In genomic region chr13:96507541-96507940, GRCm38 (mm10) we compare ENCODE assay signal across 27 mouse cellular contexts. TPM values are rescaled to one million over a fixed set of nuclear protein-coding genes. Genes with fewer than 3 reads are reported as not detected.
A peak's percentile ranks its signal among the peaks of the same experiment; 100 is the strongest.
DNase-seq lines count a peak whose midpoint lies in the region; ATAC-seq and TF ChIP-seq lines count a peak whose summit lies in the region.
"Had no signal": no experiment of that assay in that cellular context is flagged by ENCODE, and none has a peak within 500 bp of the region (broad histone marks: within the 10 kb centered on the region; RNA-seq: fewer than 3 reads in every experiment).

No protein-coding gene starts in this region.

- TF ChIP-seq CTCF in lung, embryonic 14.5 days (IDR thresholded peaks at IDR 0.05; ENCODE audit: low read depth), result no peak

- peaks cover 4% of the 10 kb centered on the region; the same call in 1 of the 2 replicates for H3K36me3 ChIP-seq in lung, embryonic 14.5 days (ENCODE audit: insufficient read depth)
- H3K36me3 ChIP-seq in lung, embryonic 16.5 days (ENCODE audit: control insufficient read depth, insufficient read depth, low read length), result no peaks in the 10 kb centered on the region
- H3K36me3 ChIP-seq: embryonic facial prominence, embryonic 12.5 days; forebrain, embryonic 15.5 days had no signal

- no peak overlapping the region for H3K9ac ChIP-seq in lung, embryonic 14.5 days
- no peak overlapping the region for H3K9ac ChIP-seq in lung, embryonic 16.5 days (ENCODE audit: low read length)
- H3K9ac ChIP-seq: embryonic facial prominence, embryonic 12.5 days; forebrain, embryonic 13.5 days; forebrain, embryonic 15.5 days had no signal

- 58% methylated on average over 4 of the region's 4 CpGs for WGBS in lung, embryonic 14.5 days
- WGBS in lung, embryonic 16.5 days, result 60% methylated on average over 4 of the region's 4 CpGs

- peak; percentile 71 for DNase-seq in lung, embryonic 14.5 days
- no peak for DNase-seq in lung, postnatal 14 days
- no peak for DNase-seq in lung, postnatal 4 days
- peak; percentile 32 for DNase-seq in lung, postnatal 10 days
- no peak for DNase-seq in lung, postnatal 36 days
- DNase-seq: adrenal gland, adult 8-10 months; adrenal gland, postnatal 14 days; adrenal gland, postnatal 36 days; B cell, adult 2 months; cerebellum, adult 11-12 months; cerebellum, adult 2 months; cerebellum, adult 9-10 months; cerebellum, postnatal 10 days; cerebellum, postnatal 25 days had no signal

- no peak overlapping the region for H3K27ac ChIP-seq in lung, embryonic 14.5 days (ENCODE audit: low read depth)
- no peak overlapping the region for H3K27ac ChIP-seq in lung, embryonic 16.5 days (ENCODE audit: low read length)
- H3K27ac ChIP-seq: embryonic facial prominence, embryonic 10.5 days; embryonic facial prominence, embryonic 12.5 days; forebrain, embryonic 13.5 days; forebrain, embryonic 15.5 days had no signal

- H3K4me1 ChIP-seq in lung, embryonic 14.5 days (ENCODE audit: insufficient read depth), result peaks cover 4% of the 10 kb centered on the region; the same call in 1 of the 2 replicates
- peaks cover 6% of the 10 kb centered on the region for H3K4me1 ChIP-seq in lung, embryonic 16.5 days (replicated peaks; ENCODE audit: control insufficient read depth, insufficient read depth, low read length)
- H3K4me1 ChIP-seq: embryonic facial prominence, embryonic 10.5 days; embryonic facial prominence, embryonic 12.5 days; forebrain, embryonic 13.5 days; forebrain, embryonic 15.5 days had no signal

- no peak overlapping the region for H3K4me3 ChIP-seq in lung, embryonic 14.5 days (ENCODE audit: low read depth, low read length)
- no peak overlapping the region for H3K4me3 ChIP-seq in lung, embryonic 16.5 days (ENCODE audit: low read length)
- H3K4me3 ChIP-seq: embryonic facial prominence, embryonic 10.5 days; embryonic facial prominence, embryonic 12.5 days; forebrain, embryonic 13.5 days; forebrain, embryonic 15.5 days had no signal

- no peak overlapping the region for H3K4me2 ChIP-seq in lung, embryonic 14.5 days
- no peak overlapping the region for H3K4me2 ChIP-seq in lung, embryonic 16.5 days (ENCODE audit: low read depth, low read length)
- H3K4me2 ChIP-seq: embryonic facial prominence, embryonic 12.5 days; forebrain, embryonic 13.5 days; forebrain, embryonic 15.5 days had no signal

- H3K27me3 ChIP-seq in lung, embryonic 14.5 days (ENCODE audit: insufficient read depth, low read length), result no peaks in the 10 kb centered on the region
- H3K27me3 ChIP-seq in lung, embryonic 16.5 days (ENCODE audit: control insufficient read depth, insufficient read depth, low read depth, low read length), result no peaks in the 10 kb centered on the region
- H3K27me3 ChIP-seq: CH12.LX; embryonic facial prominence, embryonic 12.5 days; forebrain, embryonic 13.5 days; forebrain, embryonic 15.5 days; Patski had no signal

- H3K9me3 ChIP-seq in lung, embryonic 14.5 days (ENCODE audit: low read depth, low read length), result no peaks in the 10 kb centered on the region
- H3K9me3 ChIP-seq in lung, embryonic 16.5 days (ENCODE audit: control insufficient read depth, low read length), result no peaks in the 10 kb centered on the region
- H3K9me3 ChIP-seq: embryonic facial prominence, embryonic 10.5 days; embryonic facial prominence, embryonic 12.5 days; forebrain, embryonic 13.5 days; forebrain, embryonic 15.5 days; G1E had no signal

- no peak; the same call in 1 of the 2 replicates for ATAC-seq in lung, embryonic 14.5 days (ENCODE audit: insufficient read depth)
- peak; percentile 61 for ATAC-seq in lung, embryonic 16.5 days (ENCODE audit: low read depth)
- ATAC-seq: activated CD4-positive, CD25-positive, alpha-beta regulatory T cell, adult 4 months; CD4-positive, CD25-positive, alpha-beta regulatory T cell, adult 4 months; forebrain, embryonic 13.5 days; forebrain, embryonic 15.5 days; Patski had no signal

RNA-seq across cellular contexts. Expression of gene Gm17622, which starts 17.0 kb away (rescaled TPM):
- not detected in 2 replicates for polyA plus RNA-seq in lung, embryonic 14.5 days (2014; fragmentation: Nextera tagmentation; extraction: Ambion mirVana)
- not detected in 2 replicates for polyA plus RNA-seq in lung, embryonic 16.5 days (2015; fragmentation: Nextera tagmentation; extraction: Ambion mirVana)
- polyA plus RNA-seq: activated CD4-positive, CD25-positive, alpha-beta regulatory T cell, adult 4 months; CD4-positive, CD25-positive, alpha-beta regulatory T cell, adult 4 months; cerebellum, adult 2 months; cortical plate, adult 2 months; embryonic facial prominence, embryonic 10.5 days; embryonic facial prominence, embryonic 12.5 days; embryonic facial prominence, embryonic 14.5 days; forebrain, embryonic 11.5 days; forebrain, embryonic 13.5 days; forebrain, embryonic 15.5 days; G1E; Patski had no signal

RNA-seq across cellular contexts. Expression of gene Polk, which starts 34.8 kb away (rescaled TPM):
- 10.2 and 11.3 TPM in 2 replicates for polyA plus RNA-seq in lung, embryonic 14.5 days (2014; fragmentation: Nextera tagmentation; extraction: Ambion mirVana)
- 9.9 and 10.5 TPM in 2 replicates for polyA plus RNA-seq in lung, embryonic 16.5 days (2015; fragmentation: Nextera tagmentation; extraction: Ambion mirVana)

RNA-seq across cellular contexts. Expression of gene Col4a3bp, which starts 34.9 kb away (rescaled TPM):
- 10.7 TPM in 2 replicates for polyA plus RNA-seq in lung, embryonic 14.5 days (2014; fragmentation: Nextera tagmentation; extraction: Ambion mirVana)
- polyA plus RNA-seq in lung, embryonic 16.5 days (2015; fragmentation: Nextera tagmentation; extraction: Ambion mirVana), result 9.2 and 10.3 TPM in 2 replicates

RNA-seq across cellular contexts. Expression of gene Ankdd1b, which starts 36.5 kb away (rescaled TPM):
- not detected in 2 replicates for polyA plus RNA-seq in lung, embryonic 14.5 days (2014; fragmentation: Nextera tagmentation; extraction: Ambion mirVana)
- 0.13 TPM in 1 of 2 replicates, not detected in the other for polyA plus RNA-seq in lung, embryonic 16.5 days (2015; fragmentation: Nextera tagmentation; extraction: Ambion mirVana)
- polyA plus RNA-seq: activated CD4-positive, CD25-positive, alpha-beta regulatory T cell, adult 4 months; CD4-positive, CD25-positive, alpha-beta regulatory T cell, adult 4 months; forebrain, embryonic 11.5 days; forebrain, embryonic 13.5 days; forebrain, embryonic 15.5 days; G1E had no signal

Comparison
In these comparisons a context has a peak if more than half of its experiments do, and no peak if none do; other contexts are left out.
1. DNase-seq: peak in lung, embryonic 14.5 days (single experiment) and lung, postnatal 10 days (single experiment); none in lung, postnatal 14 days (single experiment), lung, postnatal 4 days (0 of 2) and lung, postnatal 36 days (single experiment).